Mouse (Mus musculus) embryonic facial prominence, embryonic 10.5 days (tissue): ENCODE measurements around the gene Fam160a1. TPM values are rescaled to one million over a fixed set of nuclear protein-coding genes. Genes with fewer than 3 reads are reported as not detected.

Source experiments
- DNase-seq: peaks from one replicate; pipeline ENCODE4 v3.0.0-alpha.2; 2017; ENCODE audit warnings: low spot score
- H3K27ac ChIP-seq: fragments of 300-500 bp; sonication (generic); replicated peaks from 2 replicates; pipeline ENCODE4 v1.5.1; 2016; ENCODE audit warnings: mild to moderate bottlenecking
- H3K27me3 ChIP-seq: fragments of 300-500 bp; sonication (generic); replicated peaks from 2 replicates; pipeline ENCODE4 v1.6.1; 2016; ENCODE audit warnings: low read depth, mild to moderate bottlenecking; ENCODE audit not compliant: poor library complexity, severe bottlenecking
- H3K36me3 ChIP-seq: fragments of 300-500 bp; sonication (generic); replicated peaks from 2 replicates; pipeline ENCODE4 v1.6.1; 2016; ENCODE audit warnings: mild to moderate bottlenecking, moderate library complexity
- H3K4me1 ChIP-seq: fragments of 300-500 bp; sonication (generic); 2 replicates; pipeline ENCODE4 v1.6.1; 2016
- H3K4me3 ChIP-seq: fragments of 300-500 bp; sonication (generic); 2 replicates; pipeline ENCODE4 v1.5.1; 2016; ENCODE audit warnings: mild to moderate bottlenecking, moderate library complexity
- H3K9me3 ChIP-seq: fragments of 300-500 bp; sonication (generic); 2 replicates; pipeline ENCODE4 v1.6.1; 2016; ENCODE audit warnings: mild to moderate bottlenecking
- WGBS: fragments of 180-500 bp; shearing (Covaris S2); methylation state at CpG from one replicate; pipeline ENCODE4 v1.1.7; 2016; 5-methylcytosine and 5-hydroxymethylcytosine counted together
- polyA plus RNA-seq: library from polyadenylated mRNA; unstranded; fragments of >200 nt; fragmentation: Nextera tagmentation; extraction: Ambion mirVana; gene quantifications from 2 replicates; pipeline ENCODE4 v1.2.1, GENCODE M21; 2016

Fam160a1 gene
- 1.3 and 1.7 TPM in 2 replicates for polyA plus RNA-seq

GRCm38 (mm10) chr3:85817191-85817590 lies at the start of gene Fam160a1:
Gene Fam160a1, minus strand, starts transcription at chr3:85817291.
- DNase-seq = no peak
- Histone ChIP-seq H3K27me3 (no peaks in the 10 kb centered on the region), H3K4me1 (peaks cover 14% of the 10 kb centered on the region), H3K9me3 (no peaks in the 10 kb centered on the region), H3K27ac (no peak within 1 kb of the TSS), H3K4me3 (no peak within 1 kb of the TSS), H3K36me3 (no peaks in the 10 kb centered on the region)
- 86% methylated on average over 2 of the region's 2 CpGs for WGBS

- 27% methylated on average over 3 of the region's 3 CpGs for WGBS
- H3K27ac ChIP-seq = no peak overlapping the region
- no peak for DNase-seq
- H3K4me1 ChIP-seq = no peaks in the 10 kb centered on the region
- peaks cover 2% of the 10 kb centered on the region; the same call in 1 of the 2 replicates for H3K9me3 ChIP-seq
- no peak overlapping the region for H3K4me3 ChIP-seq
- H3K27me3 ChIP-seq = no peaks in the 10 kb centered on the region
- H3K36me3 ChIP-seq = no peaks in the 10 kb centered on the region
Observed at GRCm38 (mm10) chr3:85863996-85864395, 46.9 kb upstream of the Fam160a1 start.

GRCm38 (mm10) chr3:85862886-85863285 lies 45.8 kb upstream of the Fam160a1 start:
- Histone ChIP-seq H3K27ac (no peak overlapping the region), H3K27me3 (no peaks in the 10 kb centered on the region), H3K36me3 (no peaks in the 10 kb centered on the region), H3K4me1 (peaks cover 11% of the 10 kb centered on the region), H3K4me3 (no peak overlapping the region), H3K9me3 (no peaks in the 10 kb centered on the region)
- 90% methylated on average over 2 of the region's 2 CpGs for WGBS
- DNase-seq = no peak

GRCm38 (mm10) chr3:85860996-85861395 lies 43.9 kb upstream of the Fam160a1 start:
- Histone ChIP-seq H3K27ac (no peak overlapping the region), H3K36me3 (no peaks in the 10 kb centered on the region), H3K4me1 (peaks cover 19% of the 10 kb centered on the region), H3K27me3 (no peaks in the 10 kb centered on the region), H3K9me3 (no peaks in the 10 kb centered on the region), H3K4me3 (no peak overlapping the region)
- no peak for DNase-seq
- WGBS = 85% methylated on average over 5 of the region's 5 CpGs

GRCm38 (mm10) chr3:85859311-85859710 lies 42.2 kb upstream of the Fam160a1 start:
- H3K4me1 ChIP-seq = peaks cover 19% of the 10 kb centered on the region
- WGBS = 78% methylated on average over 6 of the region's 6 CpGs
- no peaks in the 10 kb centered on the region for H3K27me3 ChIP-seq
- no peak for DNase-seq
- H3K36me3 ChIP-seq = no peaks in the 10 kb centered on the region
- no peak overlapping the region for H3K27ac ChIP-seq
- no peaks in the 10 kb centered on the region for H3K9me3 ChIP-seq
- H3K4me3 ChIP-seq = no peak overlapping the region

GRCm38 (mm10) chr3:85858140-85859135 lies 41.3 kb upstream of the Fam160a1 start:
- Histone ChIP-seq H3K27ac (no peak overlapping the region), H3K4me3 (no peak overlapping the region), H3K36me3 (no peaks in the 10 kb centered on the region), H3K27me3 (no peaks in the 10 kb centered on the region), H3K4me1 (peaks cover 19% of the 10 kb centered on the region), H3K9me3 (no peaks in the 10 kb centered on the region)
- 65% methylated on average over 11 of the region's 11 CpGs for WGBS
- no peak for DNase-seq

- peaks cover 19% of the 10 kb centered on the region for H3K4me1 ChIP-seq
- no peaks in the 10 kb centered on the region for H3K9me3 ChIP-seq
- no peak for DNase-seq
- no peak overlapping the region for H3K27ac ChIP-seq
- 31% methylated on average over 4 of the region's 4 CpGs for WGBS
- no peak overlapping the region for H3K4me3 ChIP-seq
- H3K36me3 ChIP-seq = no peaks in the 10 kb centered on the region
- H3K27me3 ChIP-seq = no peaks in the 10 kb centered on the region
Observed at GRCm38 (mm10) chr3:85857083-85857482, 40.0 kb upstream of the Fam160a1 start.

- H3K9me3 ChIP-seq = no peaks in the 10 kb centered on the region
- peaks cover 19% of the 10 kb centered on the region for H3K4me1 ChIP-seq
- H3K4me3 ChIP-seq = no peak overlapping the region
- WGBS = 85% methylated on average over 5 of the region's 5 CpGs
- DNase-seq = no peak
- H3K27ac ChIP-seq = no peak overlapping the region
- H3K36me3 ChIP-seq = no peaks in the 10 kb centered on the region
- no peaks in the 10 kb centered on the region for H3K27me3 ChIP-seq
Observed at GRCm38 (mm10) chr3:85855947-85856346, 38.9 kb upstream of the Fam160a1 start.

- Histone ChIP-seq H3K9me3 (no peaks in the 10 kb centered on the region), H3K36me3 (no peaks in the 10 kb centered on the region), H3K4me1 (peaks cover 19% of the 10 kb centered on the region), H3K27me3 (no peaks in the 10 kb centered on the region), H3K4me3 (no peak overlapping the region), H3K27ac (no peak overlapping the region)
- WGBS = 92% methylated on average over 3 of the region's 3 CpGs
- no peak for DNase-seq
Observed at GRCm38 (mm10) chr3:85855043-85855442, 38.0 kb upstream of the Fam160a1 start.

GRCm38 (mm10) chr3:85854143-85854542 lies 37.1 kb upstream of the Fam160a1 start:
- WGBS = 86% methylated on average over 6 of the region's 6 CpGs
- no peak overlapping the region for H3K4me3 ChIP-seq
- no peaks in the 10 kb centered on the region for H3K9me3 ChIP-seq
- H3K27ac ChIP-seq = no peak overlapping the region
- H3K36me3 ChIP-seq = no peaks in the 10 kb centered on the region
- DNase-seq = no peak
- no peaks in the 10 kb centered on the region for H3K27me3 ChIP-seq
- peaks cover 19% of the 10 kb centered on the region for H3K4me1 ChIP-seq

GRCm38 (mm10) chr3:85853715-85854114 lies 36.6 kb upstream of the Fam160a1 start:
- Histone ChIP-seq H3K9me3 (no peaks in the 10 kb centered on the region), H3K27ac (no peak overlapping the region), H3K4me1 (peaks cover 16% of the 10 kb centered on the region), H3K36me3 (no peaks in the 10 kb centered on the region), H3K4me3 (no peak overlapping the region), H3K27me3 (no peaks in the 10 kb centered on the region)
- no peak for DNase-seq
- 88% methylated on average over 4 of the region's 4 CpGs for WGBS

- Histone ChIP-seq H3K36me3 (no peaks in the 10 kb centered on the region), H3K4me3 (no peak overlapping the region), H3K4me1 (no peaks in the 10 kb centered on the region), H3K27me3 (no peaks in the 10 kb centered on the region), H3K9me3 (no peaks in the 10 kb centered on the region), H3K27ac (no peak overlapping the region)
- no peak for DNase-seq
- 90% methylated on average over 1 of the region's 1 CpGs for WGBS
Observed at GRCm38 (mm10) chr3:85850079-85850478, 33.0 kb upstream of the Fam160a1 start.

- no peaks in the 10 kb centered on the region for H3K36me3 ChIP-seq
- no peak for DNase-seq
- no peaks in the 10 kb centered on the region for H3K9me3 ChIP-seq
- H3K4me1 ChIP-seq = peaks cover 15% of the 10 kb centered on the region
- WGBS = 79% methylated on average over 1 of the region's 1 CpGs
- no peak overlapping the region for H3K27ac ChIP-seq
- H3K27me3 ChIP-seq = no peaks in the 10 kb centered on the region
- no peak overlapping the region for H3K4me3 ChIP-seq
Observed at GRCm38 (mm10) chr3:85846316-85846715, 29.2 kb upstream of the Fam160a1 start.
